Mouse (Mus musculus): ENCODE measurements at regions not wholly inside any gene's neighbourhood (a gene's known extent, or its start where the extent isn't known, plus 50 kb on each side); places are given as distances from the start of the nearest gene placed in this dataset.
"Not testable (repeated sequence)": the region's sequence is repeated elsewhere in the genome, so short reads cannot be mapped to it uniquely, and the experiment has no call there.

- DNase-seq (ENCODE audit: low read depth, low spot score), result no peak
Measured at GRCm38 (mm10) chr6:22506871-22507270, 150.8 kb upstream of the Fam3c start.

- no peak for DNase-seq (ENCODE audit: low read depth, low spot score)
Measured at GRCm38 (mm10) chr6:22497306-22497705, 141.3 kb upstream of the Fam3c start.

GRCm38 (mm10) chr6:22496471-22496870, 140.4 kb upstream of the Fam3c start:
- peak; percentile 39 for DNase-seq (ENCODE audit: low read depth, low spot score)

GRCm38 (mm10) chr6:22493632-22494260, 137.7 kb upstream of the Fam3c start:
- peak; percentile 75 for DNase-seq (ENCODE audit: low read depth, low spot score)

- DNase-seq (ENCODE audit: low read depth, low spot score), result peak; percentile 5
Measured at GRCm38 (mm10) chr6:22492896-22493295, 136.9 kb upstream of the Fam3c start.

GRCm38 (mm10) chr6:22490762-22491161, 134.7 kb upstream of the Fam3c start:
- DNase-seq (ENCODE audit: low read depth, low spot score), result no peak

GRCm38 (mm10) chr6:22487467-22487866, 131.4 kb upstream of the Fam3c start:
- no peak for DNase-seq (ENCODE audit: low read depth, low spot score)

- peak; percentile 10 for DNase-seq (ENCODE audit: low read depth, low spot score)
Measured at GRCm38 (mm10) chr6:22485828-22486518, 129.9 kb upstream of the Fam3c start.

GRCm38 (mm10) chr6:22482257-22482656, 126.2 kb upstream of the Fam3c start:
- DNase-seq (ENCODE audit: low read depth, low spot score), result peak; percentile 46

- DNase-seq (ENCODE audit: low read depth, low spot score), result no peak
Measured at GRCm38 (mm10) chr6:22474604-22475003, 118.6 kb upstream of the Fam3c start.

GRCm38 (mm10) chr6:22474011-22474410, 118.0 kb upstream of the Fam3c start:
- no peak for DNase-seq (ENCODE audit: low read depth, low spot score)

GRCm38 (mm10) chr6:22472400-22472799, 116.4 kb upstream of the Fam3c start:
- DNase-seq (ENCODE audit: low read depth, low spot score), result not testable (repeated sequence)

- DNase-seq (ENCODE audit: low read depth, low spot score), result no peak
Measured at GRCm38 (mm10) chr6:22467334-22467993, 111.4 kb upstream of the Fam3c start.

- peak; percentile 58 for DNase-seq (ENCODE audit: low read depth, low spot score)
Measured at GRCm38 (mm10) chr6:22465926-22466325, 109.9 kb upstream of the Fam3c start.

GRCm38 (mm10) chr6:22459440-22460016, 103.5 kb upstream of the Fam3c start:
- no peak for DNase-seq (ENCODE audit: low read depth, low spot score)

GRCm38 (mm10) chr6:22452203-22452602, 96.2 kb upstream of the Fam3c start:
- peak; percentile 72 for DNase-seq (ENCODE audit: low read depth, low spot score)

- no peak for DNase-seq (ENCODE audit: low read depth, low spot score)
Measured at GRCm38 (mm10) chr6:22450501-22450900, 94.5 kb upstream of the Fam3c start.

GRCm38 (mm10) chr6:22448906-22449305, 92.9 kb upstream of the Fam3c start:
- DNase-seq (ENCODE audit: low read depth, low spot score), result no peak

GRCm38 (mm10) chr6:22447636-22448035, 91.6 kb upstream of the Fam3c start:
- DNase-seq (ENCODE audit: low read depth, low spot score), result no peak

- peak; percentile 79 for DNase-seq (ENCODE audit: low read depth, low spot score)
Measured at GRCm38 (mm10) chr6:22446621-22447310, 90.7 kb upstream of the Fam3c start.

- DNase-seq (ENCODE audit: low read depth, low spot score), result peak; percentile 77
Measured at GRCm38 (mm10) chr6:22444856-22445255, 88.8 kb upstream of the Fam3c start.

GRCm38 (mm10) chr6:22444220-22444619, 88.2 kb upstream of the Fam3c start:
- DNase-seq (ENCODE audit: low read depth, low spot score), result peak; percentile 21

All from R1 (cell line).